Mouse (Mus musculus) testis, postnatal 10 days (tissue): ENCODE data around the gene B3gnt6.

Experiments used
- DNase-seq: peaks from one replicate; pipeline ENCODE4 v3.0.0; 2021; ENCODE audit warnings: low spot score

The B3gnt6 gene

GRCm38 (mm10) chr7:98149802-98150201, 49.5 kb downstream of the B3gnt6 start:
- no peak for DNase-seq

- no peak for DNase-seq
These were observed 50.4 kb downstream of the B3gnt6 start for GRCm38 (mm10) chr7:98148721-98149407.

- no peak for DNase-seq
These were observed 51.5 kb downstream of the B3gnt6 start for GRCm38 (mm10) chr7:98147766-98148165.

- no peak for DNase-seq
These were observed 52.8 kb downstream of the B3gnt6 start for GRCm38 (mm10) chr7:98146447-98146845.

- DNase-seq: no peak
These were observed 53.3 kb downstream of the B3gnt6 start for GRCm38 (mm10) chr7:98145842-98146446.

GRCm38 (mm10) chr7:98145402-98145801, 53.9 kb downstream of the B3gnt6 start, which contains the start of gene Omp:
Gene Omp (minus strand): TSS chr7:98145502.
- DNase-seq: no peak

GRCm38 (mm10) chr7:98142648-98143047, 56.6 kb downstream of the B3gnt6 start:
- no peak for DNase-seq
